Mouse (Mus musculus) WW6 (cell line): Measurements from ENCODE around the gene Uhrf1.

ENCODE experiments used
- DNase-seq: peaks from one replicate; pipeline ENCODE4 v3.0.0-alpha.2; 2013; ENCODE audit warnings: low read depth, low spot score

Gene Uhrf1

DNA sequence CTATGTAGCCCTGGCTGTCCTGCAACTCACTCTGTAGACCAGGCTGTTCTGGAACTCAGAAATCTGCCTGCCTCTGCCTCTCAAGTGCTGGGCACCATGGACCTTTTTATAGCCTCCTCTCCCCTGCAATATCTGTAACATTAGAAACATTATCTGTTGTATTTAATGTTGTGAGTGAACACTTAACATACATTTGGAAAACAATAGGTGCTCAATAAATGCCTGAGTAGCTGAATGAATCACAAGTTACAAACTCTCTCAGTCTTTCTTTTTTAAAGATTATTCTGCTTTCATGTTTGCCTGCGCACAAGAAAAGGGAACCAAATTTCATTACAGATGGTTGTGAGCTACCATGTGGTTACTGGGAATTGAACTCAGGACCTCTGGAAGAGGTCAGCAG lies 4.9 kb upstream of the Uhrf1 start:
- no peak for DNase-seq

DNA sequence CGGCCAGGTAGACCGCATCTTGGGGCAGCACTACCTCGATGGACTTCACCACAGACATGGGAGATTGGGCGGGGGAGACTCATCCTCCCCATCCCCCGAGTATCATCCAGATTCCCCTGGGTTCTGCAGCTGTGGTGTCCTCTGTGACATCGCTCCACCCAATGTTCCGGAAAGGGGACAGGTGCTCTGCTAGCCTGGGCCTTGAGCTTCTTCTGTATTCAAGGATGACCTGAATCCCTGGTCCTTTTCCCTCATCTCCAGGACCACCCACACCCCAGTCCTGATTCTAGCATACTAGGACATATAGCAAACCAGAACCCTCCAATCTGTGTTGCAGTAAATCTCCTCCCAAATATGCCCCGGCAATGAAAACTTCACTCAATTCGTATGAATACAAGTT lies 2.9 kb upstream of the Uhrf1 start, which contains the start of gene Arrdc5:
Gene Arrdc5 (minus strand): TSS at position 101 of the 400 bp plus-strand sequence.
- no peak for DNase-seq

DNA sequence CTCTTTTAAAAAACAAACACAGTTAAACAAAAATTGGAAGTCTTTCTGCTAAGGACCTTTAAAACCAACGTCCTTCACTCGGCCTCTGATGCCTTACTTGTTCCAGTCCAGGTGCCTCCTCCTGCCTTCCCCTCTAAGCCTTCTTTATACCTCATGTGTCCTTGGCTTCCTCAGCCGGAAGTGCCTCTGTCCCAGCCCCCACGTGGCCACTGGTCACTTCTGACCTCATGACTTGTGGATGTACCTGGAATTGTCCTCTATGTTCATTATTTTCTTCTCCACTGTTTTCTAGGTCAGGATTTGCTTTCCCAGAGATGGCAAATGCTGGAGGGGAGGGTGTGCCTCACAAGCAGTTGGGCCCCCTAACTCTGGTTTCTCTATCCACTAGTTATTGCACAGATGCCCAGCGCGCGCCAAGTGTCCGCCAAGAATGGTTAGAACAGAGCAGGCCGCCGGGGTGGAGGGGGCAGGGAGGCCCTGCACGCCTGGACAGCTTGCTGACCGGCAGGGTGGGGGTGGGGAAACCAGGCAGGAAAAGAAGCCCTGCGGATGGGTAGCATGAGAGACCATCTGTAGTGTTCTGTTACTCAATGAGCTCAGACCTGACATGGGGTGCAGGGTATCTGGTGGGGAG lies 641 bp upstream of the Uhrf1 start:
- DNase-seq, result no peak

DNA sequence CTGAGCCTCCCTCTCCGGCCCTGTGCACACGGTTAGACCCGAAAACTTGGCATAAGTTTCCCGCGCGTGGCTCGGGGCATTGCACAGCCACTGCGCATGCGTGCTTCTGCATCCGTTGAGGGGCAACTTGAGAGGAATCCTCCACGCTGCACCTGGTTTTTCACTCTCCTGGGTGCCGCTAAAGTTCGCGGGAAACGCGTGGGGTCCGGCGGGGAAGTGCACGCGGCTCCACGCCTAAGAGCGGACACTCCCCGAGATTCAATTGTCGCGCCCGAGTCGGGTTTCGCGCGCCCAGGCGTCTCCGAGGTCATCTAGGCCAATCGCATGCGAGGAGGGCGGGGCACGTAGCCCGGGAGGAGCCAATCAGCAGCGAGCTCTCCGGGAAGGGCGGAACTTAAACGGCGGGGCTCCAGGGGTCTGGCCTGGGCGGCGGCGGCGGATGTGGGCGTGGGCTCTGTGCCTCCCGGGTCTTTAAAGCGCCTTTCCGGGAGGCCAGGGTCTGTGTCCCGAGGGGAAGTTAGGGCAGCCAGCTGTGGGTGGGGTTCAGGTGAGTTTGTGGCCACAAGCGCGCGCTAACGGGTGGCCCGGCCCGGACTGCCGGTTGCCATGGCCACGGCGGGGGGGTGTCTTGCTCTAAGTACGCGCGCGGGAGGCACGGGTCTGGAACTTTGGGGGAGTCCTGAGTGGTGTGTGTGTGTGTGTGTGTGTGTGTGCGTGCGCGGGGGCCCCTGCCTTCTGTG lies 896 bp downstream of the Uhrf1 start:
- DNase-seq, result peak; percentile 95

DNA sequence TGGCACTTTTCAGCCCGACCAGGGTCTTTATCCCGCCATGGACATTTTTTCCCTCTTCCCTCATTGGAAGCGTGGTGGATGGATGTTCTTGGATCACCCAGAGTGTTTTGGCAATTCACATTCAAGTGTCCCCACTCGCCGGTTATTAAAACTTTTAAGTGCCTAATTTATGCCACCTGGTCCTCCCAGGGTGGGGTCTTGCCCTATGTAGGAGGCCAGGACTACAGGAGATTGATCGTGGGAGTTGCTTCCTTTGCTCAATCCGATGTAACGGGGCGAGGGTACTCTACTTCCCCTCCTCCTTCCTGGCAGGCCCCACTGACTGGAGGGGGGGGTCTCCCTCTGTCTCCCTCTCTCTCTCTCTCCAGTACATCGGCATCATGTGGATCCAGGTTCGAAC lies 1.6 kb downstream of the Uhrf1 start:
- DNase-seq, result no peak

DNA sequence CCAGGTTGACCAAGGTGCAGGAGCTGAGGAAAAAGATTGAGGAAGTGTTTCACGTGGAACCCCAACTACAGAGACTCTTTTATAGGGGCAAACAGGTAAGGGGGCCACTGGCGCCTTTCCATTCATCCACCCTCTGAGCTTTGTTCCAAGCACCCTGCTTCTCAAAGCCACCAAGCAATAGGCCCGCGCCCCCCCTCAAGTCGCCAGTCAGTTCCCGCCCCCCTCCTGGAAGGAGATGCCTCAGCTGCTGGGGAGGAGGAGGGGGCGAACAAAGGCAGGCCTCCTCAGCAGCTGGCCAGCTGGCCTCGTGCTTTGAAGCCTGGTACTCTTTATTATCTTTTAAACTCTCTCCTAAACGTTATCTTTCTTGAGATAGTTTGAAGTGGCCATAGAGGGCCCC lies 2.0 kb downstream of the Uhrf1 start:
- DNase-seq, result no peak

DNA sequence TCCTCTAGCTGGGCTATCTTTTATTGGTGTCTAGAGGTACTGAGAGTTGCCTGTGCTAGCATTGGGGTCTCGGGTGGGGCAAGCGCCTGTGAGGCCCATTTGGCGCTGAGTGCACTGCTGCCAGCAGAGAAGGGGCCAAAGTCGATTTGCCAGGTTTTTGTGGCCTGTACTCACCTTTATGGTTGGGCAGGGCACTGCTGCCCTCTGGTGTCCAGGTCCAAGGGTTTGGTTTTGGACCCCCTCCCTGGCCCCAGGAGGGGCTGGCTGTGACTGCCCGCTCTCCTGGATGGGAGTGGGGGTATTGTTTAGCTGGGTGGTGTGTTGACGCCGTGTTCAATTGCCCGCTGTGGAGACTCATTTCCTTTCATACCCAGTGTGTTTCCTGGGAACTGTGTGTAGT lies 2.7 kb downstream of the Uhrf1 start:
- DNase-seq, result no peak

DNA sequence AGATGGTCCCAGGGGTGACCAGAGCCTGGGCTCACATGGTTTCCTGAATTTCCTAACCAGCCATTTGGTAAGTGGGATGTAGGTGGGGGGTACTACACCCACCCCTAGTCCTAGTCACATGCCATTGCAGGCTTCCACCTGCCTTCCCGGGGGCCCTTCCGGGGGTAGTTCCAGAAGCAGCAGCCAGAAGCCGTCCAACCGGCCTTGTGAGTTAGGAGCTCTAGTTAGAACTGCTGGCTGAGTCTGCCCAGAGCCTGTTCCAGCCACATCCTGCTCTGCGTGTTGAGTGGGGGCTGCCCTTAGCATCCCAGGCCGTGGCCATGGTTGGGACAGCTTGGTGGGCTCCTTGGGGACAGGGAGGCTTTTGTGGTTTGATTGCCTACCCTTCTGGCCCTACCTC lies 5.0 kb downstream of the Uhrf1 start:
- DNase-seq, result no peak

DNA sequence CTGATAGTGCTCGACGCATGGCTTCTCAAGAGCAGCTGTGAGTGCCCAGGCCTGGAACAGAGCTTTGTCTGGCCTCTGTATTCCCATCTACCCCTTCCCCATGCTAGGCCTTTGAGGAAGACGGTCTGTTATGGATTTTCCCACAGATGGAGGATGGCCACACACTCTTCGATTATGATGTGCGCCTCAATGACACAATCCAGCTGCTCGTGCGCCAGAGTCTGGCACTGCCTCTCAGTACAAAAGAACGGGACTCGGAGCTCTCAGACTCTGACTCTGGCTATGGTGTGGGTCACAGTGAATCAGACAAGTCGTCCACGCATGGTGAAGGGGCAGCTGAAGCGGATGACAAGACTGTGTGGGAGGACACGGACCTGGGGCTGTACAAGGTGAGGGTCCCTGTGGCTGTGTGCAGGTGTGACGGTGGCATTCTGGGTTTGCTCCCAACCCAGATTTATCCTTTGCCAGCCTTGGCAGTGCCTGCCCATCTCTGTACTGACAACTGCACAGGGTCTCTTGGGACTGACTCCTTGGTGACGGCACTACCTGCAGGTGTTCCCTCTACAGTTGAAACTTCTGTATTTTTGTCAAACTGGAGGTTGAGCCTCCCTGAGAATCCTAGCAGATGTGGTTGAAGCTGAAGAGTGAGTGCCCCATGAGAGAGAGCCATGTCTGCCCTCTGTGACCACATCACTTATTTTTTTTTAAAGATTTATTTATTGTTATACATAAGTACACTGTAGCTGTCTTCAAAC lies 6.2 kb downstream of the Uhrf1 start:
- DNase-seq, result no peak

DNA sequence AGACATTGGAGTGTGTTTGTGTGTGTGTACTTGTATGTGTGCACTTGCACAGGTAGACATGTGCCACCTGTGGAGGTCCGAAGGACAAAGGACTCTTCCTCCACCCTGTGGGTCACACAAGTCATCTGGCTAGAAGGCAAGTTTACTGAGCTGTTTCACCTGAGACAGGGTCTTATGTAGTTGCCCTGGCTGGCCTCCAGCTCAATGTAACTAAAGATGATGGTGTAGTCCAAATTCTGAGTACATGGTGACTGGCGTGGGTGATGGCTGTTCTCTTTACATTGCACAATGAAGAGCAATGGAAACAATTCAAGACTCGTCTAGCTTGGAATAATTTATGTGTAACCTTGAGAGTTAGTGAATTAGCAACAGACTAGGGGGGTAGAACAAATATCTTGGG lies 21.3 kb downstream of the Uhrf1 start:
- DNase-seq, result no peak

DNA sequence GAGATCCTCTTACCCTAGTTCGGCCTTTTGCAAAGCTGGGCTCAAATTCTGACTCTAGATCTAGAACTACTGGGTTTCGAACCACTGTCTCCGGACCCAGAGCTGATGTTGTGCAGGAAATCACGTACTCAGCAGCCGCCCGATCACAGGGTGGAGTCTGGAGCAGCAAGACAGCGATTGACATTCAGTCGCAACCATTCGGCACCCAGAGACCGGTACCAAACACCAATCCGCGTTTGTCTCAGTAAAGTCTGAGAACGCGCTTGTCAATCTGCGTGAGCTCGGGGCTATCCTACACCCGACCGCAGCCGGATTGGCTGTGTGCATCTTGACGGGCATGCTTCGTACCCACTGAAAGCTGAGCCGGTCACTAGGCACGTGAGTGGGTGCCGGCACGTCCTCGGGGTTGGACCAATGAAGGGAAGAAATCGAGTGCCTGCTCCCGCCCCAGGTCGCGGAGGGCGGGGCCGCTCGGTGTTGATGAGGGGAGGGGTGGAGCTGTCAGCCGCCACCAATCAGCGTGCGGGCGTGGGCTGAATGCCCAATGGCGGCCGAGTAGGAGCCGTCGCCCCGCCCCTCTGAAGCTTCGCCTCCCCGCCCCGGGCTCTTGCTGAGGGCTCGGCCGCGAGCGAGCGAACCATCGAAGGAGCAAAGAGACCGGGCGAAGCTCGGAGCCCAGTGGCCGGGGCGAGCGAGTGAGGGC lies 22.5 kb downstream of the Uhrf1 start, which contains the start of gene Kdm4b:
Gene Kdm4b (plus strand): TSS at position 613 of the 703 bp plus-strand sequence.
- DNase-seq, result peak; percentile 98

DNA sequence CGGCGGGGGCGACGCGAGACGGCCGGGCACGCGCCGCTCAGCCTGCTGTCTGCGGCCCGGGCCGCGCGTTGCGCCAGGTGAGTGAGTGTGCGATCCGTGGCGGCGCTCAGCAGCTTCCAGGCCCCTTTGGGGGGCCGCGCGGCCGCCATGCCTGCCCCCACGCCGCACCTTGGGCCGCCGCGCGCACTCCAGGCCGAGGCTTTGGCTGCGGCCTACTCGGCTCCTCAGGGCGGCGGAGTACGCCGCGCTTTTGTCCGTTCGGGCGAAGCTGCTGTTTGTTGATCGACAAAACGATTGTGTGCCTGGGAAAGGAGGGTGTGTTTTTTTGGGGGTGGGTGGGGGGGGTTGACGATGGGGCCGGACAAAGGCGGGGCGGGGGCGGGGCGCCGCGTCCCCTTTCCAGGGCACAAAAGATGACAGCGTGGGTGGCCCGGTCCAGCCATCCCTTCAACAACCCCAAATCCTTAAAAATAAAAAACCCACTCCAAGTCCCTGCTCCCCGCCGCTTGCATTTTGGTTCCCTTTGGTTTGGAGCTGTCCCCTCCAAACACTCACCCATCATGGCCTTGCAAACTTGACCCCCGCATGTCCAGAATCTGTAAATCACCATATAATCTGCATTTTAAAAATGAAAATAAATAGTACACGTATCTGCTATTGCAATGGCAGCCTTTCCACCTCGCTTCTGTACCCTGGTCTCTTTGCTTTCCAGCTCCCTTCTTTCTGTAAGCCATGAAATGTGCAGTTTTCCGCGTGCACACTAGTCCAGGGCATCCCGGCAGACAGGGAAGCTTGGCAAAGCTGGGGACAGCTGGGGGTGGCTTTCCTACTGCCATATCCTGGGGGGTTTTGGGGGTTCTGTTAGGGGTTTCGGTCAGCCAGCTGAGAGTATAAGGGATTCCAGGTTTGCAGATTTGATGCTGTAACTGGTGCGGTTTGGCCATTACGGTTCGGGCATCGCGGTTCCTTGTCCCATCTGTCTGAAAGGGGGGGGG lies 23.3 kb downstream of the Uhrf1 start:
- DNase-seq, result no peak

DNA sequence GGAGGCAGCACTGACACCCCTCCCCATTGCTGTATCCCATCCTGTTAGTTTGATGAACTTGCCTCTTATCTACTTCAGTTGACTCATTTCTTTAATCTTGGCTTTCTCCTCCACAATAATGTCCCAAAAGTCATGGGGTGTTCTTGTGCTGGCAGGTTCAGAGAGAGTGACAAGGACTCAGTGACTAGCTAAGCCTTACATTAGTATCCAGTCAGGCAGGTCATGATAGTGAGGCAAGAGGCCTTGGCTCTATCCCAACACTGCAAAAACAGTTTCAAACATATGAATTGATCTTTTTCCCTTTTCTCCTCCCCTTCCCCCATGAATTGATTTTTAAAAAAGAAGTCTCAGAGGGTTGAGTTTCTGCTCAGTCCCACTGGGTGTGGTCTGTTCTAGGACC lies 26.1 kb downstream of the Uhrf1 start:
- no peak for DNase-seq

DNA sequence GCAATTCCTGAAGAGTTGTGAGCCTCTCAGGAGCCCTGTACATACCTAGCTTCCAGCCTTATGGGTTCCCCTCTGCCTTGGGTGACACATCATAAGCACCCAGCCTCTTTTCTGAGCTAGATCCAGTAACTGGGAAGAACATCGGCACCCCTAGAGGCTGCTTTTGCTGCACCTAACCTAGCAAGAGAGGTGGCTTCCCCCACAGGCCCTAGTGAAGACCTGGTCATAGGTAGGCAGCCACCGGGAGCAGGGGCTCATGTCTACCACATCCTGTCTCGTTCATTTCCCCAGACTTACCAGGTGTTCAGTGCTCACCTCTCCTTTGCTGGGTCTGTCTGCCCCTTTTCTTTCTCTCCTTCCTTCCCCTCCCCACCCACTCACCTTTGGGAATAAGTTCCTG lies 27.2 kb downstream of the Uhrf1 start:
- DNase-seq, result no peak

DNA sequence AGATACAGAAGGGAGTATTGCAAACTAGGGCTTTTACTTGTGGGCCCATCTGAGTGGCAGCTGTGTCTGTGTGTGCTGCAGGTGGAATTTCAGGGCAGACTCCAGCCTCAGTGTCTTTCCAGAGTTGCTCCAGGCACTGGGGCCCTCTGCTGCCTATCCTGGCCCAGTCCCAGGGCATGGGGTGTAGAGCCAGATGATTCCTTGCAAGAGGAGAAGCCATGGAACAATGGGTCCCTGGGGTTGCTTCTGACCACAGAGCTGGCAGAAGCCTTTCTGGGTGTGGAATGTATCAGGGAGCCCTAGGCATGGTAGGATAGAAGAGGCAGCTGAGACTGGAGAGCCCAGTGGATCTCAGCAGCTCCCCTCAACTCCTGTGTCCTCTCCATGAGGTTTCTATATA lies 28.1 kb downstream of the Uhrf1 start:
- DNase-seq, result no peak

DNA sequence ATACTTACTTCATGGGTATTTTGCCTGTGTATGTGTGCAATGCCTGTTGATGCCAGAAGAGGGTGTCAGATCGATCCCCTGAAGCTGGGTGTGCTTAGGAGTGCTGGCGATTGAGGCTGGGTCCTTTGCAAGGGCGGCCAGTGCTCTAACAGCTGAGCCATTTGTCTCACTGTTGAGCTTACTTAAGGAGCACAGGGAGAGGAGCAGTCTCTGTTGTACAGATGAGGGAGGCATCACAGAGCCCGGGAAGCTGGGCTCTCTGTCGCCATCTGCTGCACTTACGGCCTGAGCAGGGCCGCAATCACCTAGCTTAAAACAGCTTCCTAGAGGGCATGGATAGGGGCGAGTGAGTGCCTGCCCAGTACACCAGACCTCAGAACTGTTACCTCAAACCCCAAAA lies 29.9 kb downstream of the Uhrf1 start:
- no peak for DNase-seq

DNA sequence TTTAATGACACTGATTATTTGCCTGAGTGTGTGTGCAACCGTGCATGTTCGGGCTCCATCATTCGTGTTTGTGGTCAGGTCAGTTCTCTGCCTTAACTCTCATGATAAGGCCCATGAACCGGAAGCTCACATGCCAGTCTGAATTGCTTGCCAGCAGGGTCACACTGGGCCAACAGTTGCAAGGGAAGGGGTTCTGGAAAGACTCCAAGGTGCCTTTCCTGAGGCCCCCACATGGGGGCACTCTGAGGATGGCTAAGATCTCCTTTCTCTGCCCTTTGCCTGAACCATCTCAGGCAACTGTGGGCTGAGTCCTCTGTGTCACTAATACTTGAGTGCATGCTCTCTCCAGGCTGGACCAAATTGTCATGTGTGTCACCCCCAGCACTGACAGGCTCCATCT lies 34.1 kb downstream of the Uhrf1 start:
- no peak for DNase-seq

DNA sequence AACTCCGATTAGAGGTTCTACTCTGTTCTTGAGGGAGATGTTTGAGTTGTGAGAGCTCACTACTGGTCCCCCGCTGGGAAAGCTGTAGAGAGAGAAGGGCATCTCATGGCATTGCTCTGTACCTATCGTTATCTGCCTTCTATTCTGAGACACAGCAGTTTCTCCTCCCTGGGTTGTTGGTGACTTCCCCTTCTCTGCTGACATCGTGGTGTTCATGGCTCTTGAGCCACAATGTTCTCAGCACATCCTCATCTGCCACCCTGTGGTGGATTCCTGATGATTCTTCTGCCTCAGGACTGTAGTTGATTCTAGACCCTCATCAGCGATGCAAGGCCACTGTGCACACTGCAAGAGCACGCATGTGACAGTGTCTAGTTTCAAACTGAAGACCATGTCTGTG lies 34.7 kb downstream of the Uhrf1 start:
- DNase-seq, result no peak

DNA sequence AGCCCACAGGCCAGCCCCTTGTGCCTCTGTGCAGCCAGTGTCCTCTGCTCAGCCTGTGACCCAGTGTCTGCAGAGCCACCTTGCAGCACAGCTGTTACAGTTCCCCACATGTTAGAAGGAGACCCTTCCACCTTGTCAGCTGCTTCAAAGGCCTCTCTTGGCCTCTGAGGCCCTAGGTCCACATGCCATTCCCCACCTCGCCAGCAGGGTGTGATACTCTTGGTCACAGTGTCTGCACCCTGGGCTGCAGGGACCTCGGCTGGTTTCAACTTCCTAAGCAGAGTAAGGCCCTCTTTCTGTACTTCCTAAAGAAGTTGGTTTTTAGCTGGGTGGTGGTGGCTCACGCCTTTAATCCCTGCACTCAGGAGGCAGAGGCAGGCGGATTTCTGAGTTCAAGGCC lies 35.8 kb downstream of the Uhrf1 start:
- DNase-seq, result no peak

DNA sequence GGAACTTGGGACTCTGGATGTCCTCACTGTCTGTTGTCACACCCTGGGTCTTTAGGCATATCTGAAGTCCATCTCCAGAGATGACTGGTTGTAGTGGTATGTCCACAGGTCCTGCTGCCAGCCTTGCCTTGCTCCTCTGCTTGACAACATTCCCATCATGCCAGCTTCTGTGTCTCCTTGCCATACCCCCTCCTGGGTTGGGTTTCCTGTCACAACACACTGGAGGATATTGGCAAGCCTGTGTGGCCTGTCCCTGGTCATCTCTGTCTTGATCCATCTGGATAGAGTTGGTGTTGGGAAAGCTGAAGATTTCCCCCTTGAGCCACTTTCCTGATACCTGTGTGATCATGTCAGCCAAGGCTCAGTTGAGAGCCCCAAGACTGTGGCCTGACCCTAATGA lies 37.6 kb downstream of the Uhrf1 start:
- DNase-seq, result no peak

DNA sequence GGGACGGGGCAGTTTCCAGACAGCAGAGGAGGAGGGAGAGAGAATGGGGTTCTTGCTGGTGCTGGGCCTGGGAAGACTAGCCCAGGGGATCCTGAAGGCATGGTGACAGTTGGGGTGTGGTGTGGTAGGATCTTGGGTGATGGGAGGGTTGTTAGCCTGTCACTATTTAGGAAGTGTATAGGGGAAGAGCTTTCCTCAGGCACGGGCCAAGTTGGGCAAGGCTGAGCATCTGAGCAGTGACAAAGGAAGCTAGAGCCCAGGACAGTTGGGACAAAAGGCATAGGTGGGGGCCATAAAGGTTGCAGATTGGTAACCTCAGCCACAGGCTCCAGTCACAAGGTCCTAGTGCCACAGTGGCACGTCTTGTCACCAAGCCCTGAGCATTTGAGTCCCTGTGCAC lies 40.3 kb downstream of the Uhrf1 start:
- DNase-seq, result no peak
